ENCODE assay signal across 9 mouse cellular contexts in the genomic region with DNA sequence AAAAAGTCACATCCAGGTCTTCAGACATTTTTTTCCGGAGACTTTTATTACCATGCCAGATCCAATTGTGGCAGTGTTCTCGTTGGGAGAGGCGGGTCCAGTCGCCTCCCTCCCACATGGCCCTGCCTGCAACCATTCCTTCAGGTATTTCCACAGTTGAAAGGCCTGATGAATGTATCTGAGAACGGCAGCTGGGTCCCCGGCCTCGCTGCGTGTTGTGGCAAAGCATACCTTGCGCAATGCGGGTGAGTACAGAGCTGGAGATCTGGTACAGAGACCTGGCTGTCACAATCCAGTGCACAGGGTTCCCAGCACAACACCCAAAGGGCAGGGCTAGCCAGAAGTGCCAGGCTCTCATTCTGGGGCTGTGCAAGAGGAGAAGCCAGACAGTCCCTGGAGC.
DNase-seq lines count a peak whose midpoint lies in the region; ATAC-seq and TF ChIP-seq lines count a peak whose summit lies in the region.
"Had no signal": no experiment of that assay in that cellular context is flagged by ENCODE, and none has a peak within 500 bp of the region (broad histone marks: within the 10 kb centered on the region; RNA-seq: fewer than 3 reads in every experiment).

No protein-coding gene starts in this region.

- H3K4me1 ChIP-seq in intestine, embryonic 15.5 days (replicated peaks): 0 out of 2 replicates have a peak, but pooled peaks cover 16% of the 10 kb centered on the region
- peaks cover 43% of the 10 kb centered on the region for H3K4me1 ChIP-seq in limb, embryonic 15.5 days

- no peaks in the 10 kb centered on the region for H3K27me3 ChIP-seq in intestine, embryonic 15.5 days (replicated peaks)
- no peaks in the 10 kb centered on the region for H3K27me3 ChIP-seq in limb, embryonic 15.5 days

- WGBS in intestine, embryonic 15.5 days: 70% methylated on average over 10 of the region's 10 CpGs
- 49% methylated on average over 10 of the region's 10 CpGs for WGBS in limb, embryonic 15.5 days

- H3K36me3 ChIP-seq in intestine, embryonic 15.5 days: no peaks in the 10 kb centered on the region
- H3K36me3 ChIP-seq in limb, embryonic 15.5 days: peaks cover 8% of the 10 kb centered on the region; the same call in 1 of the 2 replicates
- H3K36me3 ChIP-seq: hindbrain, embryonic 10.5 days had no signal

- no peak overlapping the region for H3K27ac ChIP-seq in intestine, embryonic 15.5 days
- peak overlapping the region; percentile 64 for H3K27ac ChIP-seq in limb, embryonic 15.5 days
- no peak overlapping the region for H3K27ac ChIP-seq in layer of hippocampus, adult 2 months
- H3K27ac ChIP-seq: hindbrain, embryonic 10.5 days had no signal

- peak; percentile 44 for ATAC-seq in intestine, embryonic 15.5 days
- 0 out of 2 replicates have a peak, but pooled peaks have one; percentile 58 for ATAC-seq in limb, embryonic 15.5 days (ENCODE audit: insufficient number of reproducible peaks, low FRiP score, low TSS enrichment, low read depth)
- peak; percentile 20; the same call in 1 of the 2 replicates for ATAC-seq in neutrophil, adult 5-6 weeks (ENCODE audit: extremely low read depth, insufficient number of reproducible peaks, low FRiP score, poor library complexity, severe bottlenecking)

- H3K4me2 ChIP-seq in intestine, embryonic 15.5 days (replicated peaks): no peak overlapping the region
- no peak overlapping the region for H3K4me2 ChIP-seq in limb, embryonic 15.5 days

- no peak overlapping the region for H3K9ac ChIP-seq in intestine, embryonic 15.5 days
- no peak overlapping the region for H3K9ac ChIP-seq in limb, embryonic 15.5 days

- H3K4me3 ChIP-seq in intestine, embryonic 15.5 days (replicated peaks): no peak overlapping the region
- peak overlapping the region; percentile 8; the same call in 1 of the 2 replicates for H3K4me3 ChIP-seq in limb, embryonic 15.5 days
- H3K4me3 ChIP-seq in layer of hippocampus, adult 2 months: no peak overlapping the region
- H3K4me3 ChIP-seq: hindbrain, embryonic 10.5 days had no signal

- no peak for TF ChIP-seq CTCF in layer of hippocampus, adult 2 months (conservative IDR thresholded peaks at IDR 0.05)

- peak; percentile 66 for DNase-seq in adrenal gland, postnatal 14 days
- DNase-seq in embryo, embryonic 10.5 days (ENCODE audit: low spot score): no peak
- DNase-seq in layer of hippocampus, adult 2 months (ENCODE audit: low spot score in 2 of 2): no peak
- no peak for DNase-seq in T-cell, adult 2 months (ENCODE audit: low spot score)
- DNase-seq: cerebellum, adult 18-20 months had no signal

- H3K9me3 ChIP-seq in intestine, embryonic 15.5 days: no peaks in the 10 kb centered on the region
- H3K9me3 ChIP-seq in limb, embryonic 15.5 days: no peaks in the 10 kb centered on the region
- H3K9me3 ChIP-seq: hindbrain, embryonic 10.5 days had no signal
